13 mouse cellular contexts compared by ENCODE assay signal in the genomic region with DNA sequence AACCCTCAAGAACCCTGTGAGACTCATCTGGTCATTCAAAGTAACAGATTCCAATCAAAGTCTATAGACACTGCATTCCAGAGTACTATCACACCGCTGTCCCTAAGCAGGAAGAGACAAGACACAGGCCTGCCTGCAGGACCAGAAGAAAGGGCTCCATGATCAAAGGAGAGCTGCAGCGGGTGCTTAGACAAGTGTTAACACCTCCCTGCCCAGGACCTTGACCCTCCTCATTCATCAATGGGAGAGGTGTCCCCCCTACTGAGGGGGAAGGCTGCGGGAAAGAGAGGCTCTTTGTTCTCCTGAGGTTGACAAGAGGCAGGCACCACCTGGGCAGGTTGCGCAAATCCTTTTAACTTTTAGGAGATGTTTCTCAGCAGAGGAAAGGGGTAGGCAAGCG. TPM values are rescaled to one million over a fixed set of nuclear protein-coding genes. Genes with fewer than 3 reads are reported as not detected.
DNase-seq lines count a peak whose midpoint lies in the region; ATAC-seq and TF ChIP-seq lines count a peak whose summit lies in the region.
"Had no signal": no experiment of that assay in that cellular context is flagged by ENCODE, and none has a peak within 500 bp of the region (broad histone marks: within the 10 kb centered on the region; RNA-seq: fewer than 3 reads in every experiment).

No protein-coding gene starts in this region.

- H3K4me3 ChIP-seq in kidney, embryonic 15.5 days (replicated peaks), result no peak overlapping the region
- no peak overlapping the region for H3K4me3 ChIP-seq in midbrain, embryonic 13.5 days (replicated peaks)
- H3K4me3 ChIP-seq: heart, embryonic 15.5 days had no signal

- peak overlapping the region; percentile 33; the same call in 1 of the 2 replicates for H3K27ac ChIP-seq in kidney, embryonic 15.5 days
- H3K27ac ChIP-seq in midbrain, embryonic 13.5 days, result no peak overlapping the region
- H3K27ac ChIP-seq: heart, embryonic 15.5 days had no signal

- H3K4me2 ChIP-seq in kidney, embryonic 15.5 days, result no peak overlapping the region
- no peak overlapping the region for H3K4me2 ChIP-seq in midbrain, embryonic 13.5 days (replicated peaks)
- H3K4me2 ChIP-seq: heart, embryonic 15.5 days had no signal

- peaks cover 39% of the 10 kb centered on the region for H3K4me1 ChIP-seq in kidney, embryonic 15.5 days
- H3K4me1 ChIP-seq in midbrain, embryonic 13.5 days (replicated peaks), result peaks cover 17% of the 10 kb centered on the region

- TF ChIP-seq POLR2A in brain, embryonic 14.5 days (IDR thresholded peaks at IDR 0.05; ENCODE audit: borderline replicate concordance, extremely low read depth, insufficient read depth, insufficient read length, poor library complexity, severe bottlenecking), result no peak

- TF ChIP-seq CTCF in brain, embryonic 14.5 days (IDR thresholded peaks at IDR 0.05; ENCODE audit: borderline replicate concordance, extremely low read depth, insufficient read depth, insufficient read length), result no peak

- H3K36me3 ChIP-seq in kidney, embryonic 15.5 days, result peaks cover 37% of the 10 kb centered on the region
- peaks cover 28% of the 10 kb centered on the region for H3K36me3 ChIP-seq in midbrain, embryonic 13.5 days

- no peak overlapping the region for H3K9ac ChIP-seq in kidney, embryonic 15.5 days
- no peak overlapping the region for H3K9ac ChIP-seq in midbrain, embryonic 13.5 days (replicated peaks)
- H3K9ac ChIP-seq: heart, embryonic 15.5 days had no signal

- peak; percentile 67 for ATAC-seq in kidney, embryonic 15.5 days (replicated peaks; ENCODE audit: low FRiP score)
- 0 out of 2 replicates have a peak, but pooled peaks have one; percentile 46 for ATAC-seq in midbrain, embryonic 13.5 days

- H3K27me3 ChIP-seq in kidney, embryonic 15.5 days, result no peaks in the 10 kb centered on the region
- H3K27me3 ChIP-seq in midbrain, embryonic 13.5 days, result no peaks in the 10 kb centered on the region
- H3K27me3 ChIP-seq: heart, embryonic 15.5 days had no signal

- H3K9me3 ChIP-seq in kidney, embryonic 15.5 days (replicated peaks), result no peaks in the 10 kb centered on the region; the same call in 1 of the 2 replicates
- H3K9me3 ChIP-seq in midbrain, embryonic 13.5 days, result no peaks in the 10 kb centered on the region
- H3K9me3 ChIP-seq: heart, embryonic 15.5 days had no signal

- 38% methylated on average over 5 of the region's 5 CpGs for WGBS in kidney, embryonic 15.5 days
- 29% methylated on average over 5 of the region's 5 CpGs for WGBS in midbrain, embryonic 13.5 days

- DNase-seq in adrenal gland, postnatal 14 days, result peak; percentile 40
- DNase-seq in adrenal gland, postnatal 25 days, result no peak
- no peak for DNase-seq in kidney, postnatal 25 days
- DNase-seq in brain, embryonic 14.5 days (ENCODE audit: low read depth), result peak; percentile 62
- no peak for DNase-seq in testis, postnatal 10 days (ENCODE audit: low spot score)
- DNase-seq in urinary bladder, postnatal 25 days (ENCODE audit: low spot score), result no peak
- DNase-seq: kidney, adult 8-10 months; thymus, postnatal 36 days had no signal

RNA-seq across cellular contexts. Expression of a gene that starts 51.5 kb away (rescaled TPM):
- 4.8 and 6.2 TPM in 2 replicates for total RNA-seq in adrenal gland, postnatal 14 days (2021)
- 5.9 and 6.3 TPM in 2 replicates for total RNA-seq in adrenal gland, postnatal 25 days (2021)
- polyA plus RNA-seq in kidney, embryonic 15.5 days (2015; fragmentation: Nextera tagmentation; extraction: Ambion mirVana), result 11.8 and 13.5 TPM in 2 replicates
- polyA plus RNA-seq in brain, embryonic 14.5 days (2012; rRNA removed), result 14.3 and 19.4 TPM in 2 replicates
- polyA plus RNA-seq in midbrain, embryonic 13.5 days (2015; fragmentation: Nextera tagmentation; extraction: Ambion mirVana), result 6.5 and 8.5 TPM in 2 replicates
- total RNA-seq: common myeloid progenitor, adult 5-6 weeks; megakaryocyte-erythroid progenitor cell, adult 5-6 weeks had no signal

Comparison
In these comparisons a context has a peak if more than half of its experiments do, and no peak if none do; other contexts are left out.
1. DNase-seq: peak in adrenal gland, postnatal 14 days (single experiment) and brain, embryonic 14.5 days (single experiment); none in adrenal gland, postnatal 25 days (single experiment), kidney, postnatal 25 days (0 of 2), testis, postnatal 10 days (single experiment) and urinary bladder, postnatal 25 days (single experiment).